Mouse (Mus musculus) bone marrow macrophage, adult 2 months (primary cell): ENCODE measurements around the gene Bcr.

ENCODE experiments used
- CTCF ChIP-seq: IDR thresholded peaks from 2 replicates; pipeline ENCODE4 v1.5.1; 2012; ENCODE audit warnings: low read depth, mild to moderate bottlenecking, low read length, moderate library complexity
- POLR2A ChIP-seq: IDR thresholded peaks from 2 replicates; pipeline ENCODE4 v1.6.1; 2012; ENCODE audit warnings: mild to moderate bottlenecking, low read depth, low read length, borderline replicate concordance

- no peak for TF ChIP-seq CTCF
- no peak for TF ChIP-seq POLR2A
Observed at GRCm38 (mm10) chr10:75160171-75160900, 99.9 kb downstream of the Bcr start.
